Mouse (Mus musculus) lung, embryonic 16.5 days (tissue): ENCODE measurements around the gene Gm8897. TPM values are rescaled to one million over a fixed set of nuclear protein-coding genes. Genes with fewer than 3 reads are reported as not detected.
"Not testable (repeated sequence)": the region's sequence is repeated elsewhere in the genome, so short reads cannot be mapped to it uniquely, and the experiment has no call there.

Experiments used
- ATAC-seq: fragments of 200-750 bp; cut with Nextera tagmentation; 2 replicates; pipeline ENCODE4 v1.8.0; 2017; ENCODE audit warnings: low read depth, mild to moderate bottlenecking, moderate library complexity
- H3K27ac ChIP-seq: fragments of 300-500 bp; sonication (generic); 2 replicates; pipeline ENCODE4 v1.5.1; 2014; ENCODE audit warnings: mild to moderate bottlenecking, control low read depth, low read length
- H3K27me3 ChIP-seq: fragments of 300-500 bp; sonication (generic); 2 replicates; pipeline ENCODE4 v1.6.1; 2014; ENCODE audit warnings: low read depth, low read length, mixed read lengths; ENCODE audit not compliant: control insufficient read depth, insufficient read depth
- H3K36me3 ChIP-seq: fragments of 300-500 bp; sonication (generic); 2 replicates; pipeline ENCODE4 v1.6.1; 2014; ENCODE audit warnings: low read length; ENCODE audit not compliant: control insufficient read depth, insufficient read depth
- H3K4me1 ChIP-seq: fragments of 300-500 bp; sonication (generic); replicated peaks from 2 replicates; pipeline ENCODE4 v1.6.1; 2014; ENCODE audit warnings: low read length, mixed read lengths; ENCODE audit not compliant: control insufficient read depth, insufficient read depth
- H3K4me2 ChIP-seq: fragments of 300-500 bp; sonication (generic); 2 replicates; pipeline ENCODE4 v1.6.1; 2014; ENCODE audit warnings: low read depth, low read length, control low read depth
- H3K4me3 ChIP-seq: fragments of 300-500 bp; sonication (generic); 2 replicates; pipeline ENCODE4 v1.5.1; 2014; ENCODE audit warnings: mild to moderate bottlenecking, low read length, control low read depth
- H3K9ac ChIP-seq: fragments of 300-500 bp; sonication (generic); 2 replicates; pipeline ENCODE4 v1.6.1; 2014; ENCODE audit warnings: low read length, control low read depth
- H3K9me3 ChIP-seq: fragments of 300-500 bp; sonication (generic); 2 replicates; pipeline ENCODE4 v1.6.1; 2016; ENCODE audit warnings: low read length; ENCODE audit not compliant: control insufficient read depth
- WGBS: fragments of 180-500 bp; shearing (Covaris S2); extraction: QIAGEN DNeasy Blood & Tissue Kit; methylation state at CpG from one replicate; pipeline ENCODE4 v1.1.7; 2014; 5-methylcytosine and 5-hydroxymethylcytosine counted together
- polyA plus RNA-seq: library from polyadenylated mRNA; unstranded; fragments of >200 nt; fragmentation: Nextera tagmentation; extraction: Ambion mirVana; gene quantifications from 2 replicates; pipeline ENCODE4 v1.2.1, GENCODE M21; 2015

Gm8897 gene
- polyA plus RNA-seq = not detected in 2 replicates

- 37% methylated on average over 2 of the region's 2 CpGs for WGBS
- H3K4me2 ChIP-seq, H3K27me3 ChIP-seq, H3K9ac ChIP-seq, H3K9me3 ChIP-seq, H3K27ac ChIP-seq, H3K4me3 ChIP-seq, H3K36me3 ChIP-seq, ATAC-seq, H3K4me1 ChIP-seq: not testable (repeated sequence)
Observed at GRCm38 (mm10) chr5:11416118-11416517, at the start of gene Gm8897. Gene Gm8897 (plus strand): TSS chr5:11416418.

- not testable (repeated sequence) for ATAC-seq, H3K36me3 ChIP-seq, H3K4me1 ChIP-seq, H3K4me2 ChIP-seq, H3K9ac ChIP-seq, H3K27ac ChIP-seq, H3K4me3 ChIP-seq, H3K27me3 ChIP-seq, H3K9me3 ChIP-seq
- 63% methylated on average over 1 of the region's 1 CpGs for WGBS
Observed at GRCm38 (mm10) chr5:11416691-11417090, 473 bp downstream of the Gm8897 start.

Other genes with a start within 250 kb of the Gm8897 start
- gene Gm5861, start 233.3 kb upstream of the Gm8897 start, polyA plus RNA-seq = not detected in 2 replicates
- not detected in 2 replicates for gene Gm8890, start 160.4 kb upstream of the Gm8897 start, polyA plus RNA-seq
- gene Speer1, start 74.9 kb upstream of the Gm8897 start, polyA plus RNA-seq = not detected in 2 replicates
- gene Gm8906, start 86.3 kb downstream of the Gm8897 start, polyA plus RNA-seq = not detected in 2 replicates
- gene Gm6460, start 178.5 kb downstream of the Gm8897 start, polyA plus RNA-seq = not detected in 2 replicates